Mouse (Mus musculus) neural tube, embryonic 11.5 days (tissue): ENCODE results near the gene Olfr1065. TPM values are rescaled to one million over a fixed set of nuclear protein-coding genes. Genes with fewer than 3 reads are reported as not detected.

Experiments
- ATAC-seq: fragments of 200-750 bp; cut with Nextera tagmentation; 2 replicates; pipeline ENCODE4 v1.8.0; 2017; ENCODE audit warnings: moderate number of reproducible peaks, mild to moderate bottlenecking, moderate TSS enrichment, moderate library complexity; ENCODE audit not compliant: insufficient read depth, low FRiP score, low TSS enrichment
- DNase-seq: peaks from one replicate; pipeline ENCODE4 v3.0.0-alpha.2; 2015; ENCODE audit warnings: low spot score
- H3K27ac ChIP-seq: fragments of 300-500 bp; sonication (generic); 2 replicates; pipeline ENCODE4 v1.5.1; 2014; ENCODE audit warnings: low read depth, mild to moderate bottlenecking, low read length
- H3K27me3 ChIP-seq: fragments of 300-500 bp; sonication (generic); 2 replicates; pipeline ENCODE4 v1.6.1; 2014; ENCODE audit warnings: mild to moderate bottlenecking, low read length, mixed read lengths; ENCODE audit not compliant: control insufficient read depth, insufficient read depth
- H3K36me3 ChIP-seq: fragments of 300-500 bp; sonication (generic); 2 replicates; pipeline ENCODE4 v1.6.1; 2014; ENCODE audit warnings: mild to moderate bottlenecking, low read length, moderate library complexity, mixed read lengths; ENCODE audit not compliant: control insufficient read depth, insufficient read depth
- H3K4me1 ChIP-seq: fragments of 300-500 bp; sonication (generic); 2 replicates; pipeline ENCODE4 v1.6.1; 2014; ENCODE audit warnings: low read length, mixed read lengths; ENCODE audit not compliant: control insufficient read depth, insufficient read depth
- H3K4me2 ChIP-seq: fragments of 300-500 bp; sonication (generic); 2 replicates; pipeline ENCODE4 v1.6.1; 2014; ENCODE audit warnings: low read depth, mild to moderate bottlenecking, moderate library complexity
- H3K4me3 ChIP-seq: fragments of 300-500 bp; sonication (generic); 2 replicates; pipeline ENCODE4 v1.5.1; 2014; ENCODE audit warnings: low read depth, low read length
- H3K9ac ChIP-seq: fragments of 300-500 bp; sonication (generic); 2 replicates; pipeline ENCODE4 v1.6.1; 2014; ENCODE audit warnings: mild to moderate bottlenecking, low read length
- H3K9me3 ChIP-seq: fragments of 300-500 bp; sonication (generic); 2 replicates; pipeline ENCODE4 v1.6.1; 2016; ENCODE audit warnings: low read length; ENCODE audit not compliant: control insufficient read depth
- WGBS: fragments of 180-500 bp; shearing (Covaris S2); extraction: QIAGEN DNeasy Blood & Tissue Kit; methylation state at CpG from one replicate; pipeline ENCODE4 v1.1.7; 2014; 5-methylcytosine and 5-hydroxymethylcytosine counted together
- polyA plus RNA-seq: library from polyadenylated mRNA; unstranded; fragments of >200 nt; fragmentation: Nextera tagmentation; extraction: Ambion mirVana; gene quantifications from 2 replicates; pipeline ENCODE4 v1.2.1, GENCODE M21; 2014

The Olfr1065 gene
- polyA plus RNA-seq, 1 experiment from 2014 or later = not detected

- Histone ChIP-seq H3K9ac (no peak overlapping the region), H3K9me3 (no peaks in the 10 kb centered on the region), H3K4me3 (no peak overlapping the region), H3K36me3 (no peaks in the 10 kb centered on the region), H3K27me3 (no peaks in the 10 kb centered on the region), H3K27ac (no peak overlapping the region), H3K4me2 (no peak overlapping the region), H3K4me1 (no peaks in the 10 kb centered on the region)
- 88% methylated on average over 2 of the region's 2 CpGs for WGBS
- ATAC-seq = no peak
- no peak for DNase-seq
These were observed 55.3 kb downstream of the Olfr1065 start for GRCm38 (mm10) chr2:86395114-86395513.

Other genes with a start within 250 kb of the Olfr1065 start
- not detected in 2 replicates for gene Olfr1045, start 247.6 kb downstream of the Olfr1065 start, polyA plus RNA-seq
- gene Olfr1046, start 231.3 kb downstream of the Olfr1065 start, polyA plus RNA-seq = not detected in 2 replicates
- not detected in 2 replicates for gene Olfr1047, start 219.2 kb downstream of the Olfr1065 start, polyA plus RNA-seq
- not detected in 2 replicates for gene Olfr1048, start 210.3 kb downstream of the Olfr1065 start, polyA plus RNA-seq
- gene Olfr1049, start 192.3 kb downstream of the Olfr1065 start, polyA plus RNA-seq = not detected in 2 replicates
- not detected in 2 replicates for gene Olfr1051, start 171.5 kb downstream of the Olfr1065 start, polyA plus RNA-seq
- not detected in 2 replicates for gene Olfr1052, start 158.1 kb downstream of the Olfr1065 start, polyA plus RNA-seq
- not detected in 2 replicates for gene Olfr1053, start 135.3 kb downstream of the Olfr1065 start, polyA plus RNA-seq
- gene Olfr1054, start 115.2 kb downstream of the Olfr1065 start, polyA plus RNA-seq = not detected in 2 replicates
- gene Olfr1055, start 100.3 kb downstream of the Olfr1065 start, polyA plus RNA-seq = not detected in 2 replicates
- not detected in 2 replicates for gene Olfr1056, start 88.1 kb downstream of the Olfr1065 start, polyA plus RNA-seq
- not detected in 2 replicates for gene Olfr1057, start 72.2 kb downstream of the Olfr1065 start, polyA plus RNA-seq
- gene Olfr1058, start 62.0 kb downstream of the Olfr1065 start, polyA plus RNA-seq = not detected in 2 replicates
- gene Olfr1061, start 36.5 kb downstream of the Olfr1065 start, polyA plus RNA-seq = not detected in 2 replicates
- not detected in 2 replicates for gene Olfr1062, start 23.8 kb downstream of the Olfr1065 start, polyA plus RNA-seq
- not detected in 2 replicates for gene Olfr1066, start 5.7 kb upstream of the Olfr1065 start, polyA plus RNA-seq
- not detected in 2 replicates for gene Olfr228, start 36.8 kb upstream of the Olfr1065 start, polyA plus RNA-seq
- not detected in 2 replicates for gene Olfr1076, start 57.9 kb upstream of the Olfr1065 start, polyA plus RNA-seq
- gene Olfr1079, start 91.9 kb upstream of the Olfr1065 start, polyA plus RNA-seq = not detected in 2 replicates
- gene Olfr1080, start 107.6 kb upstream of the Olfr1065 start, polyA plus RNA-seq = not detected in 2 replicates
- not detected in 2 replicates for gene Olfr1082, start 148.4 kb upstream of the Olfr1065 start, polyA plus RNA-seq
- gene Olfr1084, start 189.1 kb upstream of the Olfr1065 start, polyA plus RNA-seq = not detected in 2 replicates
- gene Olfr1085, start 211.4 kb upstream of the Olfr1065 start, polyA plus RNA-seq = not detected in 2 replicates
- gene Olfr1086, start 229.5 kb upstream of the Olfr1065 start, polyA plus RNA-seq = not detected in 2 replicates
- gene Olfr1087, start 247.8 kb upstream of the Olfr1065 start, polyA plus RNA-seq = not detected in 2 replicates